Mouse (Mus musculus): ENCODE data around the gene Lrch4. TPM values are rescaled to one million over a fixed set of nuclear protein-coding genes. Genes with fewer than 3 reads are reported as not detected.

Gene Lrch4
- polyA plus RNA-seq, 1 experiment from 2014 or later = 39.5 TPM

- Histone ChIP-seq H3K4me2 (replicated peaks; ENCODE audit: low read depth, low read length) (no peak overlapping the region), H3K9me3 (ENCODE audit: low read length) (no peaks in the 10 kb centered on the region), H3K36me3 (ENCODE audit: insufficient read depth, low read length) (peaks cover 23% of the 10 kb centered on the region), H3K27me3 (ENCODE audit: insufficient read depth, low read length) (no peaks in the 10 kb centered on the region), H3K4me1 (ENCODE audit: insufficient read depth, low read length) (peaks cover 7% of the 10 kb centered on the region; the same call in 1 of the 2 replicates), H3K4me3 (ENCODE audit: low read length) (no peak overlapping the region), H3K27ac (ENCODE audit: low read length) (no peak overlapping the region), H3K9ac (replicated peaks; ENCODE audit: low read length) (no peak overlapping the region)
- 84% methylated on average over 6 of the region's 6 CpGs for WGBS
- no peak for ATAC-seq (ENCODE audit: low FRiP score, low TSS enrichment)
These were observed 31.3 kb downstream of the Lrch4 start for GRCm38 (mm10) chr5:137660064-137660688.

- H3K36me3 ChIP-seq (ENCODE audit: insufficient read depth, low read length) = peaks cover 37% of the 10 kb centered on the region
- no peak overlapping the region for H3K4me2 ChIP-seq (replicated peaks; ENCODE audit: low read depth, low read length)
- 79% methylated on average over 9 of the region's 9 CpGs for WGBS
- no peaks in the 10 kb centered on the region for H3K27me3 ChIP-seq (ENCODE audit: insufficient read depth, low read length)
- H3K4me1 ChIP-seq (ENCODE audit: insufficient read depth, low read length) = no peaks in the 10 kb centered on the region
- no peaks in the 10 kb centered on the region for H3K9me3 ChIP-seq (ENCODE audit: low read length)
- H3K27ac ChIP-seq (ENCODE audit: low read length) = no peak overlapping the region
- H3K4me3 ChIP-seq (ENCODE audit: low read length) = no peak overlapping the region
- no peak for ATAC-seq (ENCODE audit: low FRiP score, low TSS enrichment)
- H3K9ac ChIP-seq (replicated peaks; ENCODE audit: low read length) = no peak overlapping the region
These were observed 34.1 kb downstream of the Lrch4 start for GRCm38 (mm10) chr5:137663057-137663456.

GRCm38 (mm10) chr5:137668971-137669370, 40.0 kb downstream of the Lrch4 start:
- H3K27ac ChIP-seq (ENCODE audit: low read length) = no peak overlapping the region
- WGBS = 54% methylated on average over 10 of the region's 10 CpGs
- H3K36me3 ChIP-seq (ENCODE audit: insufficient read depth, low read length) = peaks cover 13% of the 10 kb centered on the region
- no peak overlapping the region for H3K4me3 ChIP-seq (ENCODE audit: low read length)
- H3K9ac ChIP-seq (replicated peaks; ENCODE audit: low read length) = no peak overlapping the region
- H3K27me3 ChIP-seq (ENCODE audit: insufficient read depth, low read length) = no peaks in the 10 kb centered on the region
- H3K9me3 ChIP-seq (ENCODE audit: low read length) = no peaks in the 10 kb centered on the region
- peaks cover 25% of the 10 kb centered on the region for H3K4me1 ChIP-seq (ENCODE audit: insufficient read depth, low read length)
- no peak overlapping the region for H3K4me2 ChIP-seq (replicated peaks; ENCODE audit: low read depth, low read length)
- no peak for ATAC-seq (ENCODE audit: low FRiP score, low TSS enrichment)

- H3K4me2 ChIP-seq (replicated peaks; ENCODE audit: low read depth, low read length) = no peak overlapping the region
- no peaks in the 10 kb centered on the region for H3K27me3 ChIP-seq (ENCODE audit: insufficient read depth, low read length)
- WGBS = 93% methylated on average over 1 of the region's 1 CpGs
- no peak overlapping the region for H3K9ac ChIP-seq (replicated peaks; ENCODE audit: low read length)
- H3K4me3 ChIP-seq (ENCODE audit: low read length) = no peak overlapping the region
- ATAC-seq (ENCODE audit: low FRiP score, low TSS enrichment) = no peak
- H3K36me3 ChIP-seq (ENCODE audit: insufficient read depth, low read length) = peaks cover 13% of the 10 kb centered on the region
- 0 out of 2 replicates have a peak overlapping the region, but pooled peaks have one; percentile 4 for H3K27ac ChIP-seq (ENCODE audit: low read length)
- H3K9me3 ChIP-seq (ENCODE audit: low read length) = no peaks in the 10 kb centered on the region
- H3K4me1 ChIP-seq (ENCODE audit: insufficient read depth, low read length) = peaks cover 25% of the 10 kb centered on the region
These were observed 41.3 kb downstream of the Lrch4 start for GRCm38 (mm10) chr5:137670240-137670639.

- H3K9ac ChIP-seq (replicated peaks; ENCODE audit: low read length) = peak overlapping the region; percentile 54
These were observed 42.7 kb downstream of the Lrch4 start for GRCm38 (mm10) chr5:137671443-137672240.

GRCm38 (mm10) chr5:137672361-137672760, 43.4 kb downstream of the Lrch4 start:
- WGBS = 76% methylated on average over 5 of the region's 5 CpGs
- Histone ChIP-seq H3K4me1 (ENCODE audit: insufficient read depth, low read length) (peaks cover 25% of the 10 kb centered on the region), H3K4me2 (replicated peaks; ENCODE audit: low read depth, low read length) (no peak overlapping the region), H3K27ac (ENCODE audit: low read length) (no peak overlapping the region; the same call in 1 of the 2 replicates), H3K9me3 (ENCODE audit: low read length) (no peaks in the 10 kb centered on the region), H3K4me3 (ENCODE audit: low read length) (no peak overlapping the region), H3K9ac (replicated peaks; ENCODE audit: low read length) (no peak overlapping the region), H3K27me3 (ENCODE audit: insufficient read depth, low read length) (no peaks in the 10 kb centered on the region), H3K36me3 (ENCODE audit: insufficient read depth, low read length) (peaks cover under 1% of the 10 kb centered on the region; the same call in 1 of the 2 replicates)
- ATAC-seq (ENCODE audit: low FRiP score, low TSS enrichment) = no peak

More at GRCm38 (mm10) chr5:137671443-137672240, 42.7 kb downstream of the Lrch4 start:
- Histone ChIP-seq H3K36me3 (ENCODE audit: insufficient read depth, low read length) (peaks cover 6% of the 10 kb centered on the region), H3K4me3 (ENCODE audit: low read length) (no peak overlapping the region), H3K27ac (ENCODE audit: low read length) (peak overlapping the region; percentile 78), H3K9me3 (ENCODE audit: low read length) (no peaks in the 10 kb centered on the region), H3K27me3 (ENCODE audit: insufficient read depth, low read length) (no peaks in the 10 kb centered on the region), H3K4me2 (replicated peaks; ENCODE audit: low read depth, low read length) (0 out of 2 replicates have a peak overlapping the region, but pooled peaks have one; percentile 10), H3K4me1 (ENCODE audit: insufficient read depth, low read length) (peaks cover 25% of the 10 kb centered on the region)
- 10% methylated on average over 9 of the region's 9 CpGs for WGBS
- ATAC-seq (ENCODE audit: low FRiP score, low TSS enrichment) = peak; percentile 74

GRCm38 (mm10) chr5:137673015-137673414, 44.1 kb downstream of the Lrch4 start:
- no peak for ATAC-seq (ENCODE audit: low FRiP score, low TSS enrichment)
- no peak overlapping the region for H3K27ac ChIP-seq (ENCODE audit: low read length)
- WGBS = 89% methylated on average over 6 of the region's 6 CpGs

GRCm38 (mm10) chr5:137674786-137675185, 45.9 kb downstream of the Lrch4 start:
- H3K27ac ChIP-seq (ENCODE audit: low read length) = no peak overlapping the region
- no peak overlapping the region for H3K4me3 ChIP-seq (ENCODE audit: low read length)
- no peaks in the 10 kb centered on the region for H3K27me3 ChIP-seq (ENCODE audit: insufficient read depth, low read length)
- H3K9me3 ChIP-seq (ENCODE audit: low read length) = no peaks in the 10 kb centered on the region
- no peak for ATAC-seq (ENCODE audit: low FRiP score, low TSS enrichment)
- 91% methylated on average over 8 of the region's 8 CpGs for WGBS
- peaks cover 21% of the 10 kb centered on the region for H3K4me1 ChIP-seq (ENCODE audit: insufficient read depth, low read length)
- no peak overlapping the region for H3K4me2 ChIP-seq (replicated peaks; ENCODE audit: low read depth, low read length)
- H3K36me3 ChIP-seq (ENCODE audit: insufficient read depth, low read length) = no peaks in the 10 kb centered on the region
- H3K9ac ChIP-seq (replicated peaks; ENCODE audit: low read length) = no peak overlapping the region

More at GRCm38 (mm10) chr5:137673015-137673414, 44.1 kb downstream of the Lrch4 start:
- Histone ChIP-seq H3K4me2 (replicated peaks; ENCODE audit: low read depth, low read length) (no peak overlapping the region), H3K4me1 (ENCODE audit: insufficient read depth, low read length) (peaks cover 25% of the 10 kb centered on the region), H3K4me3 (ENCODE audit: low read length) (no peak overlapping the region), H3K9ac (replicated peaks; ENCODE audit: low read length) (no peak overlapping the region), H3K27me3 (ENCODE audit: insufficient read depth, low read length) (no peaks in the 10 kb centered on the region), H3K36me3 (ENCODE audit: insufficient read depth, low read length) (no peaks in the 10 kb centered on the region), H3K9me3 (ENCODE audit: low read length) (no peaks in the 10 kb centered on the region)

GRCm38 (mm10) chr5:137677859-137678258, 48.9 kb downstream of the Lrch4 start:
- Histone ChIP-seq H3K4me3 (ENCODE audit: low read length) (no peak overlapping the region), H3K9ac (replicated peaks; ENCODE audit: low read length) (no peak overlapping the region), H3K9me3 (ENCODE audit: low read length) (no peaks in the 10 kb centered on the region), H3K4me1 (ENCODE audit: insufficient read depth, low read length) (peaks cover 5% of the 10 kb centered on the region), H3K27ac (ENCODE audit: low read length) (no peak overlapping the region), H3K4me2 (replicated peaks; ENCODE audit: low read depth, low read length) (no peak overlapping the region), H3K36me3 (ENCODE audit: insufficient read depth, low read length) (no peaks in the 10 kb centered on the region), H3K27me3 (ENCODE audit: insufficient read depth, low read length) (no peaks in the 10 kb centered on the region)
- WGBS = 96% methylated on average over 8 of the region's 8 CpGs
- ATAC-seq (ENCODE audit: low FRiP score, low TSS enrichment) = no peak

- H3K9ac ChIP-seq (replicated peaks; ENCODE audit: low read length) = no peak overlapping the region
These were observed 49.8 kb downstream of the Lrch4 start for GRCm38 (mm10) chr5:137678736-137679135.

More at GRCm38 (mm10) chr5:137678736-137679135, 49.8 kb downstream of the Lrch4 start:
- Histone ChIP-seq H3K36me3 (ENCODE audit: insufficient read depth, low read length) (no peaks in the 10 kb centered on the region), H3K27me3 (ENCODE audit: insufficient read depth, low read length) (no peaks in the 10 kb centered on the region), H3K9me3 (ENCODE audit: low read length) (no peaks in the 10 kb centered on the region), H3K4me1 (ENCODE audit: insufficient read depth, low read length) (peaks cover 14% of the 10 kb centered on the region), H3K4me2 (replicated peaks; ENCODE audit: low read depth, low read length) (no peak overlapping the region), H3K27ac (ENCODE audit: low read length) (no peak overlapping the region), H3K4me3 (ENCODE audit: low read length) (no peak overlapping the region)
- ATAC-seq (ENCODE audit: low FRiP score, low TSS enrichment) = no peak
- WGBS = 71% methylated on average over 3 of the region's 3 CpGs

Data from kidney, embryonic 16.5 days (tissue).